Mouse (Mus musculus) limb, embryonic 10.5 days (tissue): Measurements from ENCODE around the gene Cphx2. TPM values are rescaled to one million over a fixed set of nuclear protein-coding genes. Genes with fewer than 3 reads are reported as not detected.
"Not testable (repeated sequence)": the region's sequence is repeated elsewhere in the genome, so short reads cannot be mapped to it uniquely, and the experiment has no call there.

Experiments
- DNase-seq: peaks from one replicate; pipeline ENCODE4 v3.0.0-alpha.2; 2017; ENCODE audit warnings: low spot score
- H3K27ac ChIP-seq: fragments of 300-500 bp; sonication (generic); 2 replicates; pipeline ENCODE4 v1.5.1; 2016; ENCODE audit warnings: mild to moderate bottlenecking
- H3K27me3 ChIP-seq: fragments of 300-500 bp; sonication (generic); 2 replicates; pipeline ENCODE4 v1.6.1; 2016; ENCODE audit warnings: low read depth, mild to moderate bottlenecking; ENCODE audit not compliant: poor library complexity, severe bottlenecking
- H3K36me3 ChIP-seq: fragments of 300-500 bp; sonication (generic); 2 replicates; pipeline ENCODE4 v1.6.1; 2016; ENCODE audit warnings: mild to moderate bottlenecking, moderate library complexity
- H3K4me1 ChIP-seq: fragments of 300-500 bp; sonication (generic); 2 replicates; pipeline ENCODE4 v1.6.1; 2016
- H3K4me3 ChIP-seq: fragments of 300-500 bp; sonication (generic); 2 replicates; pipeline ENCODE4 v1.5.1; 2016; ENCODE audit warnings: mild to moderate bottlenecking, moderate library complexity
- H3K9me3 ChIP-seq: fragments of 300-500 bp; sonication (generic); replicated peaks from 2 replicates; pipeline ENCODE4 v1.6.1; 2016; ENCODE audit warnings: mild to moderate bottlenecking
- WGBS: fragments of 180-500 bp; shearing (Covaris S2); methylation state at CpG from one replicate; pipeline ENCODE4 v1.1.7; 2016; 5-methylcytosine and 5-hydroxymethylcytosine counted together
- polyA plus RNA-seq: library from polyadenylated mRNA; unstranded; fragments of >200 nt; fragmentation: Nextera tagmentation; extraction: Ambion mirVana; gene quantifications from 2 replicates; pipeline ENCODE4 v1.2.1, GENCODE M21; 2016

Cphx2 gene
- polyA plus RNA-seq, 1 experiment from 2014 or later: not detected

DNA sequence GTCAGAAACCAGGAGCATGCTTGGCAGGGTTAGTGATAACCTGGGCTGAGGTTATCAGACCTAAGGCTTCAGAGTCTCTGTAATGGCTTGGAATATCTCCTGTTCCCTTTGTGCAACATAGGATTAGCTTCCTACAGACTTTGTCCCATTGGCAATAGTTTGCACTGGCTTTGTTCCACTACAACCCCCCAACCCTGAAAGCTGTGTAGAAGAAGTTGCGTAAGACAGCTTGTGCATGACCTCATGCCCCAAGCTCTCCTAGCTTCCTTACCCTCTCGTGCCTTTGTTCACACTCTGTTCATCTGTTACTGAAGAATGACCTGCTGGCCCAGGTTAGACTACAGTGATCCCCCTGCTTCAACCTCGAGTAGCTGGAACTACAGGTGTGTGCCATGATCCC, 16.3 kb downstream of the Cphx2 start:
- H3K36me3 ChIP-seq, H3K4me3 ChIP-seq, H3K27me3 ChIP-seq, H3K27ac ChIP-seq, H3K4me1 ChIP-seq, H3K9me3 ChIP-seq, DNase-seq: not testable (repeated sequence)
- no CpG with 5 or more reads among the region's 3 CpGs for WGBS

DNA sequence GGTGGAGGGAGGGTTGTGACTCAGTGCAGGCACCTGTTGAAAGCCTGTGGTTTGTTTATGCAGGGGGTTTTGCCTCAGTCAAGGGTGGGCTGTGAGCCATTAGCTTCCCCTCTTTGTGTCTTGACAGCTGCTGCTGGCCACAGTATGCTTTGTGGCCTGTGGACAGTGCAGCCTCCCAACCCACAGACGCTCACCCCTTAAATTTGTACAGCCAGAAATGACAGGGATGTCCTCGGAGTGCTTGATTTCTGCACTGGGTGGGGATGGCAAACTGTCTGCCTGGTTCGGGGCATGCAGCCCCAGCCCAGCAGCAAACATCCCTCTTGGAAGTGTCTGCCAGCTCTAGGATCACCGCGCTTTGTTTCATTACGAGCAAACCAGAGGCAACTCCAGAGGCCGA, 36.8 kb downstream of the Cphx2 start, which contains the start of gene Duxbl2:
Duxbl2 (plus strand) TSS at position 200 of the 400 bp plus-strand sequence.
- not testable (repeated sequence) for DNase-seq, H3K27ac ChIP-seq, H3K4me3 ChIP-seq, H3K27me3 ChIP-seq, H3K4me1 ChIP-seq, H3K9me3 ChIP-seq, H3K36me3 ChIP-seq
- WGBS: no CpG with 5 or more reads among the region's 7 CpGs

DNA sequence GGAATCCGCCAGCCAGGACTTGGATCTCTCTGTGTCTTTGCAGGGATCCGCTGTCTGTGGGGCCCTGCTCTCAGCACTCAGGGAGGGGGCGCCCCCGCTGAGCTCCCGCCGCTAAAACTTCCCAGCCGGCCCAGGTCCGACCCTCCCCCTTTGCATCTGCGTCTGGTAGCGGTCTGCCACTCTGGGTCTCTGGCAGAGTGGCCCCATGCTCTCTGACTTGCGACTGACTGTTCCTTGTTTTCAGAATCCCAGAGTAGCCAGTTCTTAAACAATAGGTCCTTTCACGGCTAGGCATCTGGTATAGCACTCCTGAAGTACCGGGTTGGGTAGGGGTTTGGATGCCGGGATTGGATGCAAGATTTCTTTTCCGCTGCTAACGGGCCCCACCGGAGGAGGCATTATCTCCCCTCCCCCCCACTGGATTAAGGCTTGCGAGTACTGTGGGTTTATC, 37.3 kb downstream of the Cphx2 start:
- not testable (repeated sequence) for DNase-seq, H3K36me3 ChIP-seq, H3K4me1 ChIP-seq, H3K27me3 ChIP-seq, H3K27ac ChIP-seq, H3K4me3 ChIP-seq, H3K9me3 ChIP-seq
- no CpG with 5 or more reads among the region's 18 CpGs for WGBS

DNA sequence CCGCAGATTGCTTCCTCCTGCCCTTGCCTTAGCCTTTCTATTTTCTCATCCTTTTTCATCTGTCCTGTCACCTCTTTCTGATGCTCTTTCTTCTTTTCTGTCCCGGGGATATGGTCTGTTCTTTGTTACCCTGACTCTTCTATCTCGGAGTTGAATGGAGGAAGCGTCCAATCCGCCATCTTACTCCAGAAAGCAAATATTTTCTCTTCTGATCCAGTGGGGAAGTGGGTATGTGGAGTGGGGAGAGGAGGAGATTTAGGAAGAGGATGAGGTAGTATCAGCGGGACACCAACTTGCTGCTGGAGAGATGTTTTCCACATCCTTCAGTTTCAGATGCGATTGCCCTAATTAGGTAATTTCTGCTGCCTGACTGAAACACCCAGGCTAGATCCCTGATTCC, 37.8 kb downstream of the Cphx2 start:
- H3K9me3 ChIP-seq, H3K4me3 ChIP-seq, DNase-seq, H3K36me3 ChIP-seq, H3K27me3 ChIP-seq, H3K27ac ChIP-seq, H3K4me1 ChIP-seq: not testable (repeated sequence)
- no CpG with 5 or more reads among the region's 7 CpGs for WGBS

Other genes starting within 250 kb of the Cphx2 start
- gene Anxa11, start 239.4 kb upstream of the Cphx2 start, polyA plus RNA-seq: 3.7 and 6.4 TPM in 2 replicates
- gene Plac9a, start 178.4 kb upstream of the Cphx2 start, polyA plus RNA-seq: not detected in 2 replicates
- gene Tmem254a, start 153.8 kb upstream of the Cphx2 start, polyA plus RNA-seq: 1.9 and 3.4 TPM in 2 replicates
- gene Cphx1, start 143.2 kb upstream of the Cphx2 start, polyA plus RNA-seq: not detected in 2 replicates
- 1.8 and 3.8 TPM in 2 replicates for gene Duxbl1, start 102.9 kb upstream of the Cphx2 start, polyA plus RNA-seq
- gene Gm9780, start 38.8 kb upstream of the Cphx2 start, polyA plus RNA-seq: not detected in 2 replicates
- gene Tmem254c, start 14.2 kb upstream of the Cphx2 start, polyA plus RNA-seq: 16.8 and 22.5 TPM in 2 replicates
- not detected in 2 replicates for gene Cphx3, start 781 bp downstream of the Cphx2 start, polyA plus RNA-seq
- 0.49 TPM in 1 of 2 replicates, not detected in the other for gene Duxbl2, start 36.8 kb downstream of the Cphx2 start, polyA plus RNA-seq
- gene Plac9b, start 101.0 kb downstream of the Cphx2 start, polyA plus RNA-seq: 0.19 TPM in 1 of 2 replicates, not detected in the other
- 11.3 and 16.9 TPM in 2 replicates for gene Tmem254b, start 125.5 kb downstream of the Cphx2 start, polyA plus RNA-seq
- 2.3 and 3.1 TPM in 2 replicates for gene Duxbl3, start 176.4 kb downstream of the Cphx2 start, polyA plus RNA-seq